Mouse (Mus musculus) limb, embryonic 15.5 days (tissue): ENCODE measurements around the gene Cstb. TPM values are rescaled to one million over a fixed set of nuclear protein-coding genes. Genes with fewer than 3 reads are reported as not detected.

Source experiments
- ATAC-seq: fragments of 200-750 bp; cut with Nextera tagmentation; 2 replicates; pipeline ENCODE4 v1.8.0; 2017; ENCODE audit warnings: low read depth, moderate TSS enrichment; ENCODE audit not compliant: insufficient number of reproducible peaks, low FRiP score, low TSS enrichment
- H3K27ac ChIP-seq: fragments of 300-500 bp; sonication (generic); 2 replicates; pipeline ENCODE4 v1.5.1; 2015; ENCODE audit warnings: moderate library complexity, mild to moderate bottlenecking, inconsistent platforms
- H3K27me3 ChIP-seq: fragments of 300-500 bp; sonication (generic); 2 replicates; pipeline ENCODE4 v1.6.1; 2015; ENCODE audit warnings: inconsistent platforms
- H3K36me3 ChIP-seq: fragments of 300-500 bp; sonication (generic); 2 replicates; pipeline ENCODE4 v1.6.1; 2015; ENCODE audit warnings: inconsistent platforms
- H3K4me1 ChIP-seq: fragments of 300-500 bp; sonication (generic); 2 replicates; pipeline ENCODE4 v1.6.1; 2015; ENCODE audit warnings: inconsistent platforms
- H3K4me2 ChIP-seq: fragments of 300-500 bp; sonication (generic); 2 replicates; pipeline ENCODE4 v1.6.1; 2015; ENCODE audit warnings: mild to moderate bottlenecking, inconsistent platforms
- H3K4me3 ChIP-seq: fragments of 300-500 bp; sonication (generic); 2 replicates; pipeline ENCODE4 v1.5.1; 2015; ENCODE audit warnings: mild to moderate bottlenecking, inconsistent platforms
- H3K9ac ChIP-seq: fragments of 300-500 bp; sonication (generic); 2 replicates; pipeline ENCODE4 v1.6.1; 2015; ENCODE audit warnings: inconsistent platforms
- H3K9me3 ChIP-seq: fragments of 300-500 bp; sonication (generic); 2 replicates; pipeline ENCODE4 v1.6.1; 2016; ENCODE audit warnings: inconsistent platforms
- WGBS: fragments of 180-500 bp; shearing (Covaris S2); methylation state at CpG from one replicate; pipeline ENCODE4 v1.1.7; 2015; 5-methylcytosine and 5-hydroxymethylcytosine counted together
- polyA plus RNA-seq: library from polyadenylated mRNA; unstranded; fragments of >200 nt; fragmentation: Nextera tagmentation; extraction: Ambion mirVana; gene quantifications from 2 replicates; pipeline ENCODE4 v1.2.1, GENCODE M21; 2015

Gene Cstb
- polyA plus RNA-seq, 1 experiment from 2014 or later = 319 TPM

GRCm38 (mm10) chr10:78420929-78421328 is 4.5 kb upstream of the Cstb start:
- H3K9ac ChIP-seq = no peak overlapping the region
- no peaks in the 10 kb centered on the region for H3K36me3 ChIP-seq
- H3K4me3 ChIP-seq = no peak overlapping the region
- peaks cover 5% of the 10 kb centered on the region for H3K4me1 ChIP-seq
- no peak overlapping the region for H3K27ac ChIP-seq
- H3K4me2 ChIP-seq = no peak overlapping the region
- H3K27me3 ChIP-seq = no peaks in the 10 kb centered on the region
- ATAC-seq = no peak
- H3K9me3 ChIP-seq = no peaks in the 10 kb centered on the region
- 78% methylated on average over 2 of the region's 2 CpGs for WGBS

- ATAC-seq = no peak
- 92% methylated on average over 3 of the region's 3 CpGs for WGBS
- no peak overlapping the region for H3K9ac ChIP-seq
These were observed 2.9 kb upstream of the Cstb start for GRCm38 (mm10) chr10:78422614-78423013.

GRCm38 (mm10) chr10:78426117-78426735 is 757 bp downstream of the Cstb start:
- no peaks in the 10 kb centered on the region for H3K9me3 ChIP-seq
- peak overlapping the region; percentile 79 for H3K4me2 ChIP-seq
- peaks cover 24% of the 10 kb centered on the region for H3K36me3 ChIP-seq
- H3K4me1 ChIP-seq = peaks cover 14% of the 10 kb centered on the region
- H3K27me3 ChIP-seq = no peaks in the 10 kb centered on the region
- 42% methylated on average over 6 of the region's 6 CpGs for WGBS
- peak overlapping the region; percentile 84 for H3K4me3 ChIP-seq
- peak overlapping the region; percentile 92 for H3K9ac ChIP-seq
- peak overlapping the region; percentile 71 for H3K27ac ChIP-seq
- no peak for ATAC-seq

More at GRCm38 (mm10) chr10:78422614-78423013, 2.9 kb upstream of the Cstb start:
- H3K27me3 ChIP-seq = no peaks in the 10 kb centered on the region
- H3K4me2 ChIP-seq = no peak overlapping the region
- no peak overlapping the region for H3K4me3 ChIP-seq
- H3K9me3 ChIP-seq = no peaks in the 10 kb centered on the region
- H3K4me1 ChIP-seq = peaks cover 14% of the 10 kb centered on the region
- peaks cover 9% of the 10 kb centered on the region for H3K36me3 ChIP-seq
- no peak overlapping the region for H3K27ac ChIP-seq

GRCm38 (mm10) chr10:78428070-78428469 is 2.6 kb downstream of the Cstb start:
- ATAC-seq = no peak
- 93% methylated on average over 11 of the region's 11 CpGs for WGBS
- Histone ChIP-seq H3K36me3 (peaks cover 24% of the 10 kb centered on the region), H3K4me1 (peaks cover 14% of the 10 kb centered on the region), H3K27ac (no peak overlapping the region), H3K4me2 (no peak overlapping the region), H3K4me3 (no peak overlapping the region), H3K9me3 (no peaks in the 10 kb centered on the region), H3K27me3 (no peaks in the 10 kb centered on the region), H3K9ac (no peak overlapping the region)

GRCm38 (mm10) chr10:78429180-78429579 is 3.7 kb downstream of the Cstb start:
- no peak overlapping the region for H3K4me3 ChIP-seq
- peaks cover 14% of the 10 kb centered on the region for H3K4me1 ChIP-seq
- peaks cover 24% of the 10 kb centered on the region for H3K36me3 ChIP-seq
- H3K9ac ChIP-seq = no peak overlapping the region
- no peak overlapping the region for H3K4me2 ChIP-seq
- H3K27ac ChIP-seq = no peak overlapping the region
- no peaks in the 10 kb centered on the region for H3K9me3 ChIP-seq
- WGBS = 82% methylated on average over 5 of the region's 5 CpGs
- no peaks in the 10 kb centered on the region for H3K27me3 ChIP-seq
- ATAC-seq = no peak

- Histone ChIP-seq H3K9me3 (no peaks in the 10 kb centered on the region), H3K4me2 (no peak overlapping the region), H3K36me3 (peaks cover 24% of the 10 kb centered on the region), H3K4me1 (peaks cover 14% of the 10 kb centered on the region), H3K27ac (no peak overlapping the region), H3K9ac (no peak overlapping the region), H3K27me3 (no peaks in the 10 kb centered on the region), H3K4me3 (no peak overlapping the region)
- 87% methylated on average over 2 of the region's 2 CpGs for WGBS
- ATAC-seq = no peak
These were observed 4.3 kb downstream of the Cstb start for GRCm38 (mm10) chr10:78429776-78430175.

- H3K4me3 ChIP-seq = no peak overlapping the region
- no peak overlapping the region for H3K4me2 ChIP-seq
- no peak for ATAC-seq
- H3K27me3 ChIP-seq = no peaks in the 10 kb centered on the region
- WGBS = 65% methylated on average over 3 of the region's 3 CpGs
- no peaks in the 10 kb centered on the region for H3K4me1 ChIP-seq
- H3K36me3 ChIP-seq = peaks cover 13% of the 10 kb centered on the region
- no peaks in the 10 kb centered on the region for H3K9me3 ChIP-seq
- no peak overlapping the region for H3K27ac ChIP-seq
- no peak overlapping the region for H3K9ac ChIP-seq
These were observed 7.4 kb downstream of the Cstb start for GRCm38 (mm10) chr10:78432853-78433252.

- Histone ChIP-seq H3K4me2 (no peak overlapping the region), H3K4me1 (no peaks in the 10 kb centered on the region), H3K36me3 (peaks cover 15% of the 10 kb centered on the region), H3K4me3 (no peak overlapping the region), H3K27me3 (no peaks in the 10 kb centered on the region), H3K27ac (no peak overlapping the region), H3K9ac (no peak overlapping the region), H3K9me3 (no peaks in the 10 kb centered on the region)
- ATAC-seq = no peak
- WGBS = 12% methylated on average over 5 of the region's 5 CpGs
These were observed 12.6 kb downstream of the Cstb start for GRCm38 (mm10) chr10:78438094-78438493.

GRCm38 (mm10) chr10:78439550-78439949 is 14.1 kb downstream of the Cstb start:
- H3K4me3 ChIP-seq = no peak overlapping the region
- H3K27me3 ChIP-seq = no peaks in the 10 kb centered on the region
- H3K36me3 ChIP-seq = peaks cover 29% of the 10 kb centered on the region
- H3K9me3 ChIP-seq = no peaks in the 10 kb centered on the region
- H3K27ac ChIP-seq = no peak overlapping the region
- H3K9ac ChIP-seq = no peak overlapping the region
- no peak for ATAC-seq
- H3K4me1 ChIP-seq = no peaks in the 10 kb centered on the region
- H3K4me2 ChIP-seq = no peak overlapping the region
- WGBS = 65% methylated on average over 5 of the region's 5 CpGs

- 84% methylated on average over 7 of the region's 7 CpGs for WGBS
- Histone ChIP-seq H3K4me2 (no peak overlapping the region), H3K4me1 (no peaks in the 10 kb centered on the region), H3K27me3 (no peaks in the 10 kb centered on the region), H3K36me3 (peaks cover 33% of the 10 kb centered on the region), H3K9ac (no peak overlapping the region), H3K27ac (no peak overlapping the region), H3K9me3 (no peaks in the 10 kb centered on the region), H3K4me3 (no peak overlapping the region)
- ATAC-seq = no peak
These were observed 14.5 kb downstream of the Cstb start for GRCm38 (mm10) chr10:78439990-78440389.

GRCm38 (mm10) chr10:78440812-78441211 is 15.3 kb downstream of the Cstb start:
- Histone ChIP-seq H3K9me3 (no peaks in the 10 kb centered on the region), H3K27me3 (no peaks in the 10 kb centered on the region), H3K4me3 (no peak overlapping the region), H3K27ac (no peak overlapping the region), H3K4me2 (no peak overlapping the region), H3K9ac (no peak overlapping the region), H3K36me3 (peaks cover 41% of the 10 kb centered on the region), H3K4me1 (no peaks in the 10 kb centered on the region)
- WGBS = 64% methylated on average over 9 of the region's 9 CpGs
- ATAC-seq = no peak

GRCm38 (mm10) chr10:78441606-78442005 is 16.1 kb downstream of the Cstb start:
- Histone ChIP-seq H3K9me3 (no peaks in the 10 kb centered on the region), H3K9ac (no peak overlapping the region), H3K4me1 (no peaks in the 10 kb centered on the region), H3K4me3 (no peak overlapping the region), H3K36me3 (peaks cover 47% of the 10 kb centered on the region), H3K27ac (no peak overlapping the region), H3K27me3 (no peaks in the 10 kb centered on the region), H3K4me2 (no peak overlapping the region)
- WGBS = 77% methylated on average over 5 of the region's 5 CpGs
- ATAC-seq = no peak

- H3K9ac ChIP-seq = no peak overlapping the region
- H3K4me2 ChIP-seq = no peak overlapping the region
- H3K9me3 ChIP-seq = no peaks in the 10 kb centered on the region
- no peak overlapping the region for H3K4me3 ChIP-seq
- no peak overlapping the region for H3K27ac ChIP-seq
- H3K36me3 ChIP-seq = peaks cover 53% of the 10 kb centered on the region
- H3K4me1 ChIP-seq = no peaks in the 10 kb centered on the region
- no peaks in the 10 kb centered on the region for H3K27me3 ChIP-seq
- 86% methylated on average over 3 of the region's 3 CpGs for whole genome bisulfite sequencing
- ATAC-seq = no peak
These were observed 16.8 kb downstream of the Cstb start for GRCm38 (mm10) chr10:78442292-78442691.
